Mouse (Mus musculus): ENCODE data around the gene Glra4. TPM values are rescaled to one million over a fixed set of nuclear protein-coding genes. Genes with fewer than 3 reads are reported as not detected.

Glra4 gene
- polyA plus RNA-seq, 1 experiment, result 0.08 TPM

DNA sequence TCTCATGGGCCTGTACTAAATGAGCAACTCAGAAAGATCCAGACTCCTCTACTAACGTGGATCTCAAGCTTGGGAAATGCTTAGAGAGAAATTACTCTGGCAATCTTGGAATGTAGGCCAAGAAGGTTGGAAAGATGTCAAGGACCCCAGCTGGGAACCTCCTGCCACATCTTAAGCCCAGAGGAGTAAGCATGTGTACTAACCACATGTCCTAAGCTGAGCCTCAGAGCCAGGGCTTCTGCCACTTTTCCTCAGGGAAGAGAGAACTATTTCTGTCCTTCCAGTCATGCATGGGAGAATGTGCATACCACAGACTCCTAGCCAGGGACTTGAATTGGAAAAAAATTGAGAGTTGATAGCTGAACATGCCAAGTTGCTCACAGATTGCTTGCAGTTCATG is 6.9 kb downstream of the Glra4 start:
- H3K27ac ChIP-seq (ENCODE audit: insufficient read depth, low read length), result no peak overlapping the region
- no peaks in the 10 kb centered on the region for H3K4me1 ChIP-seq (ENCODE audit: control insufficient read depth, insufficient read depth, low read length)
- TF ChIP-seq POLR2A (IDR thresholded peaks at IDR 0.05; ENCODE audit: extremely low read depth, insufficient read depth, low read length) (no peak), CTCF (IDR thresholded peaks at IDR 0.05; ENCODE audit: extremely low read depth, insufficient read depth, low read length) (no peak)
- H3K4me3 ChIP-seq (ENCODE audit: insufficient read depth, low read length), result no peak overlapping the region

DNA sequence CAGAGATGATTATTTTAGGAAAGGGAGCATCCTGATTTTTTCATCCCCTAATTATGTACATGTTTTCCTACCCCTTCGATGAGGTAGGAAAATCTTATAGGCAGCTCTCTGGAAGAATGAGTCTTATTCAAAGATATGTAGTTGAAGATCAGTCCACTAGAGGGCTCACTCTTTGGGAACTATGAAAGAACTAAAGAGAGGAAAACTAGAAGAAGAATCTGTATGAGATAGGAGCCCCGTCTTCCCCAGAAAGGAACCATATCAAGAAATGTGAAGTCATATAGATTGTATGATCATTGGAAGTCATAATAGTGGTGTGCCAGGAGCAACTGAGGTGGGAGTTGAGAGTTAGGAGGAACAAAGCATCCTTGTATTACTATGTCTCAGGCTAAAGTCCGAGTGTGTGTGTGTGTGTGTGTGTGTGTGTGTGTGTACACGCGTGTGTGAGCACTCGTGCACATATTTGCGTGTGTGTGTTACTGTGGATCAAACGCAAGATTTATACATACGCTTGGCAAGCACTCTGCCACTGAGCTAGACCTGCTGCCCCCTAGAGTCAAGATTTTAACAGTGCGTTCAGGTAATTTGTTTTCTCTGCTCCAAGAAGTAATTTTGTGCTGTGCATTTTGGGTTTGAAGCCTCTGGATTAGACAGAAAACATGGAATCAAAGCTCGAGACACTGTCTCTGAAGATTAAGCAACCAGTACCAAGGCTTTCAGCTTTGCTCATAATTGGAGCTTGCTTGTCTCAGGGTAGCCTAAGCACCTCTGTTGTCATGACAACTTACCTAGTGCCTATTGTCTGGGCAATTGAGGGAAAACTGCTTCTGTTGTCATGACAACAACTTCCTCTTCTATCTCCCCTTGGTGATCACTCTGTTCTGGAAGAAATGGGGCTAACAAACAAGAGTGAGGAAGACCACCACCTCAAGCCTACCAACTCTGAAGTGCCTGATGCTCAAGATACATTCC is 18.6 kb downstream of the Glra4 start:
- no peak overlapping the region for H3K27ac ChIP-seq (ENCODE audit: insufficient read depth, low read length)
- no peak for TF ChIP-seq POLR2A (IDR thresholded peaks at IDR 0.05; ENCODE audit: extremely low read depth, insufficient read depth, low read length)
- TF ChIP-seq CTCF (IDR thresholded peaks at IDR 0.05; ENCODE audit: extremely low read depth, insufficient read depth, low read length), result peak; percentile 38; the same call in 1 of the 2 replicates
- no peak overlapping the region for H3K4me3 ChIP-seq (ENCODE audit: insufficient read depth, low read length)
- 0 out of 2 replicates have a peak, but pooled peaks cover 1% of the 10 kb centered on the region for H3K4me1 ChIP-seq (ENCODE audit: control insufficient read depth, insufficient read depth, low read length)

DNA sequence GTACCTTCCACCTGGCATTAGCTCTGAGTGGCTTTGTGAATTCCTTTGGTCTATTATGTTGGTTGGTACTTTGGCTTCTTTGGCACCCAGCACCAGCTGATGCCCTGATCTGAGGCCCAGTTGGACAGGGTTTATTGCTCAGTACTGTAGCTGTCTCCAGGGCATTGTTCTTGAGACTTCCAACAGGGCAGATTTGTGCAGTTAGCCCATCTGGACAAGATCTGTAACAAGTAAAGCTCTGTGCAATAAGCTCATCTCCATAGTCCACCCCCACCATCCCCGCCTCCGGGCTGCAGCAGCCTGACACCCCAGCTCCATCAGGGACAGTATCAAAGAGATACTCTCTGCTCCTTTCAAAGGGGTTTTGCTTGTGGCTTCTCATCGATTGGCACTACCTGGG is 24.5 kb downstream of the Glra4 start:
- no peak for TF ChIP-seq POLR2A (IDR thresholded peaks at IDR 0.05; ENCODE audit: extremely low read depth, insufficient read depth, low read length)
- TF ChIP-seq CTCF (IDR thresholded peaks at IDR 0.05; ENCODE audit: extremely low read depth, insufficient read depth, low read length), result no peak
- Histone ChIP-seq H3K27ac (ENCODE audit: insufficient read depth, low read length) (no peak overlapping the region), H3K4me1 (ENCODE audit: control insufficient read depth, insufficient read depth, low read length) (no peaks in the 10 kb centered on the region), H3K4me3 (ENCODE audit: insufficient read depth, low read length) (no peak overlapping the region)

DNA sequence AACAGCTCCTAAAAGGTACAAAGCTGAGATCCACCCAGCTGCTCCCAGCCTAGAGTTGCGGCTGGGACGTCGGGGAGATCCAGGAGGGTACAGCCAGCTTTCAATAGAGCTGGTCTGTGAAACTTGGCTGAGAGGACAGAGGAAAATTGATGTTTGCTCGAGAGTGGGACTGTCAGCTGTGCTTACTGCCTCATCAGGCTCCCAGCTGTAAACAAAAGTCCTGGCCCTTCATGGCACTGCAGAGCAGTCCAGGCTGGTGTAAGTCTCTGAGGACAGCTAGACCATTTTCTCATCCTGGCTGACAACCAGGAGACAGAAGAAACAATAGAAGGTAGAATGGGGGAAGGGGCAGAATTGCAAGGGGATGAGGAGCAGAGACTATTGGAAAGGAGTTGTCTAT is 30.6 kb downstream of the Glra4 start:
- Histone ChIP-seq H3K27ac (ENCODE audit: insufficient read depth, low read length) (peak overlapping the region; percentile 71), H3K4me3 (ENCODE audit: insufficient read depth, low read length) (no peak overlapping the region), H3K4me1 (ENCODE audit: control insufficient read depth, insufficient read depth, low read length) (no peaks in the 10 kb centered on the region)
- no peak for TF ChIP-seq POLR2A (IDR thresholded peaks at IDR 0.05; ENCODE audit: extremely low read depth, insufficient read depth, low read length)
- no peak for TF ChIP-seq CTCF (IDR thresholded peaks at IDR 0.05; ENCODE audit: extremely low read depth, insufficient read depth, low read length)

DNA sequence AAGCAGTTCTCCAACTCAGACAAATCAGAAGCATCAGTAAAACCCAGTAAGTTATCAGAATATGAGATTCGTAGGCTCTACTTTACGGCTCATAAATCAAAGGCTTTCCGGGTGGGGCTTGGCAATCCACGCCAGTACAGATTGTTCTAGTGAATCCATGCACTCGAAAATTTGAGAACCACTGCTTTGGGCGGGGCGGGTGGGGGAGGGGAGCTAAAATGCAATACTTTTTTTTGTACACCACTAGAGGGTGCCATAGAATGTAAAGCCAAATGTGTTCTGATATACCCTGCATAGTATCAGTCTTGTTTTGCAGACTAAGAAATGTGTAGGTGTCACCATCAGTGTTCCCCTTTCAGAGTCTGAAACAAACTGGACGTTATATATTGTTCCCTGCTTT is 35.3 kb downstream of the Glra4 start:
- TF ChIP-seq POLR2A (IDR thresholded peaks at IDR 0.05; ENCODE audit: extremely low read depth, insufficient read depth, low read length), result no peak
- TF ChIP-seq CTCF (IDR thresholded peaks at IDR 0.05; ENCODE audit: extremely low read depth, insufficient read depth, low read length), result no peak
- no peak overlapping the region for H3K4me3 ChIP-seq (ENCODE audit: insufficient read depth, low read length)
- no peak overlapping the region for H3K27ac ChIP-seq (ENCODE audit: insufficient read depth, low read length)
- H3K4me1 ChIP-seq (ENCODE audit: control insufficient read depth, insufficient read depth, low read length), result no peaks in the 10 kb centered on the region

DNA sequence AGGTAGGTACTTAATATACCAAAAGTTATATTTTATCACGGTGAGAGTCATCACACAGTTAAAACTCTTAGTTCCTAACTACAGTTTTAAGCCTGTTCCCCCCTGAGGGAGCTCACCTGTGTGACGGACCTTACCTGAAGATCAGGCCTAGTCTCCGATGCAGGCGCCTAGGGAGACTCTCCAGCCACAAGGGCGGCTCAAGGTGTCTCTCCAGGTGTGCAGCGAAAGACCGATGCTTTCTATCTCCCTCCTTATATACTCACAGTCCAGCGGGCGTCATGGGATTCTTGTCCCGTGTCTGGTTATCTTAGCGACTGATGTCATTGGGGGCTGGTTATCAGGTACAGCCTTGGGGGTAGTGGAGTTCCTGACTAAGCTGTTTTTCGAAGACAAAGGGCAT is 36.5 kb downstream of the Glra4 start, which contains the start of gene Morf4l2:
TSS of gene Morf4l2 (minus strand) at position 232 of the 400 bp plus-strand sequence.
- peak within 1 kb of the TSS; percentile 89; the same call in 1 of the 2 replicates for H3K4me3 ChIP-seq (ENCODE audit: insufficient read depth, low read length)
- peak within 1 kb of the TSS; percentile 89 for H3K27ac ChIP-seq (ENCODE audit: insufficient read depth, low read length)
- no peaks in the 10 kb centered on the region for H3K4me1 ChIP-seq (ENCODE audit: control insufficient read depth, insufficient read depth, low read length)
- TF ChIP-seq POLR2A (IDR thresholded peaks at IDR 0.05; ENCODE audit: extremely low read depth, insufficient read depth, low read length), result no peak
- TF ChIP-seq CTCF (IDR thresholded peaks at IDR 0.05; ENCODE audit: extremely low read depth, insufficient read depth, low read length), result no peak

DNA sequence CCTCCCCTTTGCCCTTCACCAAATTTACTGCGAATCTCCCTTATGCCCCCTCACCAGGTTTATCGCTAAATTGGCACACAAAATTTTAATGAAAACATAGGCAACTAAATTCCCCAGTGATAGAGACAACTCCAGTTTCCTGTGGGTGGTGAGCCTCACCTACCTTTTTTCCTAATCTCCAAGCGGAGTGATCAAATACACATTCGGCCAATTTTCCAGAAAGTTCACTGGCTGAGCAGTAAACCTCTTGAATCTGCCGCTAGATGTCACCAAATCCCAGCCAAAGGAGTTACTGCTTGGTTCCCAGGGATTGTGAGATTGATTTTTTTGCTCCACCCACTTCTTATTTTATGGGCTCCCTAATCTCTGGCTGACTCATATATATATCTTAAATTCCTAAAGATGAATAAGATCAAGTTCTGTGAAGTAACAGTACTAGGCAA is 37.3 kb downstream of the Glra4 start:
- Histone ChIP-seq H3K4me1 (ENCODE audit: control insufficient read depth, insufficient read depth, low read length) (no peaks in the 10 kb centered on the region; the same call in 1 of the 2 replicates), H3K4me3 (ENCODE audit: insufficient read depth, low read length) (peak overlapping the region; percentile 89; the same call in 1 of the 2 replicates), H3K27ac (ENCODE audit: insufficient read depth, low read length) (peak overlapping the region; percentile 89)
- peak; percentile 50 for TF ChIP-seq CTCF (IDR thresholded peaks at IDR 0.05; ENCODE audit: extremely low read depth, insufficient read depth, low read length)
- TF ChIP-seq POLR2A (IDR thresholded peaks at IDR 0.05; ENCODE audit: extremely low read depth, insufficient read depth, low read length), result no peak

DNA sequence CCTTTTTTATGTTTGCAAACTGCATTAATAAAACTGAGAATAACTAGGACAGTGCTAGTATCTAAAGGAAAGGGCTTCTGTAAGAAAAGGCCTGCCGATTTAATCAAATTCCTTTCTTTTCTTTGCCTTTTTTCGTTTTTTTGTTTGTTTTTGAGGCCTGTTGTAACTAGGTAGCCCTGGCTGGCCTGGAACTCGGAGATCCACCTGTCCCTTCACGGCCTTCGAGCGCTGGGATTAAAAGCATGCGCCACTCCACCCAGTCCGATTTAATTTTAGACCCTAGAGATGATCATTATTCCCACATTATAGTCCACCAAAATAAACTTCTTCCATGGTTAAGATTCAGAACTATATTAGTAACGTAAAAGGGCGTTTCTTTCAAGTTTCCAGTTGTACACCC is 37.7 kb downstream of the Glra4 start:
- TF ChIP-seq CTCF (IDR thresholded peaks at IDR 0.05; ENCODE audit: extremely low read depth, insufficient read depth, low read length) (no peak), POLR2A (IDR thresholded peaks at IDR 0.05; ENCODE audit: extremely low read depth, insufficient read depth, low read length) (no peak)
- Histone ChIP-seq H3K4me3 (ENCODE audit: insufficient read depth, low read length) (peak overlapping the region; percentile 89), H3K4me1 (ENCODE audit: control insufficient read depth, insufficient read depth, low read length) (no peaks in the 10 kb centered on the region; the same call in 1 of the 2 replicates), H3K27ac (ENCODE audit: insufficient read depth, low read length) (peak overlapping the region; percentile 89)

DNA sequence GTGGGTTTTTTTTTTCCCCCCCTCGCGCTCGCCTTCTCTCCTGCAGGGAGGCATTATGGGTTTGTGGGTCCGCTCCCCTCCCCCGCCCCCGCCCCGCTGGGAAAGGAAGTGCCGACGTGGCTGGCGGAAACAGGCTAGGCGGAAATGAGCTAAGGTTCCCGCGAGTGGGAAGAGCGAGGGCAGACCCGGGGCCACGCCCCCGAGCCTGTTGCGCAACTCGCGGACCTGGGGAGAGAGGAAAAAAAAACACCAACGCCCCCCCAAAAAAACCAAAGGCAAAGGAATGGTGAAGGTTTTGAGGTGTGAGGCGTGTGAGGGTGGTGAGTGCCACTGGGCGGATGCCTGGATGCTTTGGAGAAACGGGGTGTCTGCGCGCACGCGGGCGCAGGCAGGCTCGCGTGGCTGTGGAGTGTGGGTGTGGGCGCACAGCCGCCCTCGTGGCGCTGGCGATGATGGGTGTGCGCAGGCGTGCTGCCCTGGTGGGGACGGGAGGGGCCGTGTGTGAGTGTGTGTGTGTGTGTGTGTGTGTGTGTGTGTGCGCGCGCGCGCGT is 38.2 kb downstream of the Glra4 start:
- TF ChIP-seq POLR2A (IDR thresholded peaks at IDR 0.05; ENCODE audit: extremely low read depth, insufficient read depth, low read length) (0 out of 2 replicates have a peak, but pooled peaks have one; percentile 34), CTCF (IDR thresholded peaks at IDR 0.05; ENCODE audit: extremely low read depth, insufficient read depth, low read length) (no peak)
- Histone ChIP-seq H3K27ac (ENCODE audit: insufficient read depth, low read length) (peak overlapping the region; percentile 89), H3K4me3 (ENCODE audit: insufficient read depth, low read length) (peak overlapping the region; percentile 89), H3K4me1 (ENCODE audit: control insufficient read depth, insufficient read depth, low read length) (no peaks in the 10 kb centered on the region; the same call in 1 of the 2 replicates)
